Mouse (Mus musculus) liver, embryonic 13.5 days (tissue): ENCODE measurements at regions not wholly inside any gene's neighbourhood (a gene's known extent, or its start where the extent isn't known, plus 50 kb on each side); places are given as distances from the start of the nearest gene placed in this dataset.

ENCODE experiments used
- ATAC-seq: fragments of 200-750 bp; cut with Nextera tagmentation; 2 replicates; pipeline ENCODE4 v1.8.0; 2017; ENCODE audit warnings: low read depth, mild to moderate bottlenecking, moderate number of reproducible peaks, moderate library complexity
- DNase-seq: peaks from one replicate; pipeline ENCODE4 v3.0.0; 2022
- H3K27ac ChIP-seq: fragments of 300-500 bp; sonication (generic); 2 replicates; pipeline ENCODE4 v1.5.1; 2015; ENCODE audit warnings: moderate library complexity, mild to moderate bottlenecking, inconsistent platforms
- H3K27me3 ChIP-seq: fragments of 300-500 bp; sonication (generic); 2 replicates; pipeline ENCODE4 v1.6.1; 2015; ENCODE audit warnings: mild to moderate bottlenecking, inconsistent platforms
- H3K36me3 ChIP-seq: fragments of 300-500 bp; sonication (generic); 2 replicates; pipeline ENCODE4 v1.6.1; 2015; ENCODE audit warnings: mild to moderate bottlenecking, inconsistent platforms
- H3K4me1 ChIP-seq: fragments of 300-500 bp; sonication (generic); replicated peaks from 2 replicates; pipeline ENCODE4 v1.6.1; 2015; ENCODE audit warnings: inconsistent platforms
- H3K4me2 ChIP-seq: fragments of 300-500 bp; sonication (generic); 2 replicates; pipeline ENCODE4 v1.6.1; 2015; ENCODE audit warnings: inconsistent platforms, mild to moderate bottlenecking, moderate library complexity
- H3K4me3 ChIP-seq: fragments of 300-500 bp; sonication (generic); replicated peaks from 2 replicates; pipeline ENCODE4 v1.5.1; 2015; ENCODE audit warnings: mild to moderate bottlenecking, inconsistent platforms
- H3K9ac ChIP-seq: fragments of 300-500 bp; sonication (generic); 2 replicates; pipeline ENCODE4 v1.6.1; 2015; ENCODE audit warnings: mild to moderate bottlenecking, inconsistent platforms
- H3K9me3 ChIP-seq: fragments of 300-500 bp; sonication (generic); replicated peaks from 2 replicates; pipeline ENCODE4 v1.6.1; 2016; ENCODE audit warnings: inconsistent platforms
- WGBS: fragments of 180-500 bp; shearing (Covaris S2); methylation state at CpG from one replicate; pipeline ENCODE4 v1.1.7; 2015; ENCODE audit not compliant: insufficient replicate concordance; 5-methylcytosine and 5-hydroxymethylcytosine counted together

- Histone ChIP-seq H3K27ac (no peak overlapping the region), H3K4me3 (no peak overlapping the region), H3K4me2 (no peak overlapping the region), H3K9me3 (no peaks in the 10 kb centered on the region), H3K36me3 (no peaks in the 10 kb centered on the region), H3K9ac (no peak overlapping the region), H3K4me1 (no peaks in the 10 kb centered on the region), H3K27me3 (no peaks in the 10 kb centered on the region)
- 60% methylated on average over 12 of the region's 12 CpGs for WGBS
- ATAC-seq (no peak), DNase-seq (no peak)
Observed at GRCm38 (mm10) chr6:141149170-141149917, 99.7 kb upstream of the Pde3a start.

GRCm38 (mm10) chr6:141159326-141159725 lies 89.7 kb upstream of the Pde3a start:
- Histone ChIP-seq H3K9ac (no peak overlapping the region), H3K36me3 (no peaks in the 10 kb centered on the region), H3K9me3 (no peaks in the 10 kb centered on the region), H3K4me1 (no peaks in the 10 kb centered on the region), H3K27me3 (no peaks in the 10 kb centered on the region), H3K27ac (no peak overlapping the region), H3K4me3 (no peak overlapping the region), H3K4me2 (no peak overlapping the region)
- 58% methylated on average over 5 of the region's 5 CpGs for WGBS
- no peak for DNase-seq
- ATAC-seq, result no peak

DNA sequence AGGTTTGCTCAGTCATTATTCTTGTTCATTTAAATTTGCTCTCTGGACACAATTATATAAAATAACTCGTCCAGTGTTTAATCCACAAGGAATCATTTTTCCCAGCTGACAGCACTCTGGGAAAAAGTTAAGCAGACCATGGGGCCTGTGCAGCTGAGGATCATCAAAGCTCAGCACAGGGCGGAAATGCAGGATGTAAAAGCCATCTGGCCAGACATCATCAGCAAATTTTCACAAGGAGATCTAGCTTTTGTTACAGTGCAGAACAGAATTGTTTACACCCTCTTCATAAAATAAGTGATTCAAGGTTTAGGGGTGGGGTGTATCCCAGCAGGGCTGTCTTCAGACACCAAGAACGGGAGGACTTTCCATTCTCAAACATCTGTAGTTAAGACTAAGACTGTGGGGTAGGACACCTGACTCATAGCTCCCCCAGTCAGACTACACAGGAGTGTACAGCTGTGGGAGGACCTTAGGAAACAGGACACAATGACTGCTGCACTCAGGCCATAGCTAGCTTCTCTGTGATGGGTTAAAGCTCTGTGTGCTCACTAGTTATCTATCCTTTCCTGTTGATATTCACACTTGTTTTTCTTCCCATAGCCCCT lies 87.3 kb upstream of the Pde3a start:
- ATAC-seq (no peak), DNase-seq (no peak)
- 62% methylated on average over 3 of the region's 3 CpGs for WGBS
- H3K4me3 ChIP-seq, result no peak overlapping the region
- no peaks in the 10 kb centered on the region for H3K36me3 ChIP-seq
- no peaks in the 10 kb centered on the region for H3K27me3 ChIP-seq
- H3K9ac ChIP-seq, result no peak overlapping the region
- H3K4me2 ChIP-seq, result no peak overlapping the region
- no peaks in the 10 kb centered on the region for H3K4me1 ChIP-seq
- no peak overlapping the region for H3K27ac ChIP-seq
- no peaks in the 10 kb centered on the region for H3K9me3 ChIP-seq

DNA sequence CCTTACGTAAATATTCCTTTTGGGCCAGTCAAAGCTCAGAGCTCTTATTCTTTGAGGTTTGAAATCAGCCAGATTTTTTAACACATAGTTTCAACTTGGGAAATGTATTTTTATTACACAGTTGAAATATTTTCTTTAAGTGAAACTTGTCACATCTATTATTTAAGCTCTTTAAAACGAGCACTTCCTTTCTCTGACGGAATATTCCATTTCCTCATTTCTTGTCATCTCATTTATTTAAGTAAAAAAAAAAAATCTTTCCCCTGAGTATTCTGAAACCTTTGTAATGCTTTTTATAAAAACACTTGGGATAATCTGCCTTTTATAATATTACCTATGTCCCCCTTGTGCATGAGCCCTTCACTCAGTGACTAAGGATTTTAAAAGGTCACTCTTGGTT lies 81.8 kb upstream of the Pde3a start:
- DNase-seq (no peak), ATAC-seq (no peak)
- no peaks in the 10 kb centered on the region for H3K9me3 ChIP-seq
- 55% methylated on average over 3 of the region's 3 CpGs for WGBS
- no peaks in the 10 kb centered on the region for H3K27me3 ChIP-seq
- no peak overlapping the region for H3K4me3 ChIP-seq
- no peak overlapping the region for H3K4me2 ChIP-seq
- H3K27ac ChIP-seq, result no peak overlapping the region
- no peaks in the 10 kb centered on the region for H3K36me3 ChIP-seq
- H3K4me1 ChIP-seq, result no peaks in the 10 kb centered on the region
- no peak overlapping the region for H3K9ac ChIP-seq

DNA sequence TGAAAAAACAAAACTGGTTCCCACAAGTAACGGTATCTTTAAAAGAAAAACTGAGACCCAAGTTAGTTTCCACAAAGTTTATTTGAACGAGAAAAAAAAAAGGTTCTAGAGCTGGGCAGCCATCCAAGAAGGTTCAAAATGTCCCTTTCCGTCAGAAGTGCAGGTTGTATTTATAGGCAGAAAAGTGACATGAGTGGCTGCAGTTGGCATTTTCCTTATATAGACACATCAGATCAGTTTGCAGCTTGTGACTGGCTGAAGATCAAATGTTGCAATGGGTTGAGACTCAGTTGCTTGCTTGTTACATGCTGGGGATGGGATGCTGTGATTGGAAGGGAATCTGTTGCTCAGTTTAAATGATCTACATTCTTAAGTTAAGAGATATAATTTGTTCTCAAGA lies 80.7 kb upstream of the Pde3a start:
- Histone ChIP-seq H3K9me3 (no peaks in the 10 kb centered on the region), H3K36me3 (no peaks in the 10 kb centered on the region), H3K9ac (no peak overlapping the region), H3K4me1 (no peaks in the 10 kb centered on the region), H3K4me2 (no peak overlapping the region), H3K27ac (no peak overlapping the region), H3K4me3 (no peak overlapping the region), H3K27me3 (no peaks in the 10 kb centered on the region)
- whole genome bisulfite sequencing, result 56% methylated on average over 3 of the region's 3 CpGs
- DNase-seq (no peak), ATAC-seq (no peak)

DNA sequence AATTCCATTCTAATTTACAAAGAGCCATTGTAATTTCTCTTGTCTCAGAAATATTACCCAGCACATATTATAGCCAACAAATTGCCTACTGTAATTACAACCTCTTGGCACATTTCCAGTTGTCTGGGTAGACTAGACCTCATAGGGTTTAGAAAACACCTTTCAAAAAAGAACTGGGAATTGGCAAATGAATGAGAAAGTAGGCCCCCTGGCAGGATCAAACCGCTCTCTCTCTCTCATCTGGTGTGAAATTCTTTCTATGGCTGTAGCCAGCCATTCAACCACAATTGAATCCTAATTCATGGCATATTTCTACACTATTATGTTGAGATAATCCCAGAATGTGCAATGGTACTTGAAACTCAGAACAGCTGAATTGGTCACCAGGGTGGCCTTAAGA lies 65.3 kb upstream of the Pde3a start:
- no peak overlapping the region for H3K27ac ChIP-seq

DNA sequence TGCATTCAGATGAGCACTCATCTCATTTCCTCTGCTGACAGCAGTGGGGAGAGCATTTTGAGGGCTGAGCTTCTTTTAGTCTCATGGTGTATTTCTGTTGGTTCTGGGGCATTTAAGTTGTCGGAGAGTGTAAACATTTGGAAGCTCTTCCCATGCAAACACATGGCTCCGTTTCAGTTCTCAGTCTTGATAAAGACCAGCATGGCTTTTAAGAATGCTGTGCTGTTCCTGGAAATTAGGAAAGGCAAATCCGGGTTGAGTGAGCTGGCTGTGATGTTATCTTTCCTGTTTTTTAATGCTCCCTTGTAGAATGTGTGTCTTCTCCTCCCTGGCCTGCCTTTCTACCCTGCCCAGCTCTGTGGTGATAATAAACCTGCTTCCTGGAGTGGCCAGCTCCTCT lies 61.0 kb upstream of the Pde3a start:
- no peak for DNase-seq

More for the DNA sequence above, 65.3 kb upstream of the Pde3a start:
- Histone ChIP-seq H3K36me3 (no peaks in the 10 kb centered on the region), H3K4me1 (no peaks in the 10 kb centered on the region), H3K4me2 (no peak overlapping the region), H3K9ac (no peak overlapping the region), H3K9me3 (no peaks in the 10 kb centered on the region), H3K4me3 (no peak overlapping the region), H3K27me3 (no peaks in the 10 kb centered on the region)
- WGBS, result 55% methylated on average over 1 of the region's 1 CpGs
- ATAC-seq, result no peak
- DNase-seq, result no peak

DNA sequence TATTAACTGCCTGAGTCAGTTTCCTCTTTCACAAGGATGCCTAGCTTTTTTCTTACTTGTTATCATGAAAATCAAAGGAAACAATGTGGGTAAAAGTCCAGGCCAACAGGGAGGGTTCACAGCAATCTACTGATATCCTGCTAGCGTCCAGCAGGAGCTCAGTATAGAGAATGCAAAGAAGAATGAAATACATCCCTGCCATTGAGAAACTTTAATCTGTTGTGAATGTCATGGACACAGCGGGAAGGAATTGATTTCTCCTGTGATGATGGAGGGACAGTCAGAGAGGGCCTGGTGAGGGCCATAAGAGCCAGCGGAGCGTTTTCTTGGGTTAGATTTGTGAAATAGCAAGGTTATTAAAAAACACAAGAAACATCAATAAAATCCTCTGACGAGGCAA lies 60.0 kb upstream of the Pde3a start:
- no peaks in the 10 kb centered on the region for H3K36me3 ChIP-seq
- no peak for DNase-seq
- no peak overlapping the region for H3K27ac ChIP-seq
- H3K4me2 ChIP-seq, result no peak overlapping the region
- no peaks in the 10 kb centered on the region for H3K9me3 ChIP-seq
- no peaks in the 10 kb centered on the region for H3K27me3 ChIP-seq
- no peak overlapping the region for H3K4me3 ChIP-seq
- no peak overlapping the region for H3K9ac ChIP-seq
- H3K4me1 ChIP-seq, result no peaks in the 10 kb centered on the region
- no peak for ATAC-seq
- WGBS, result 60% methylated on average over 5 of the region's 5 CpGs

More for the DNA sequence above, 61.0 kb upstream of the Pde3a start:
- Histone ChIP-seq H3K4me2 (no peak overlapping the region), H3K27me3 (no peaks in the 10 kb centered on the region), H3K36me3 (no peaks in the 10 kb centered on the region), H3K27ac (no peak overlapping the region), H3K4me3 (no peak overlapping the region), H3K9ac (no peak overlapping the region), H3K9me3 (no peaks in the 10 kb centered on the region), H3K4me1 (no peaks in the 10 kb centered on the region)
- WGBS, result 20% methylated on average over 3 of the region's 3 CpGs
- ATAC-seq, result no peak

GRCm38 (mm10) chr6:141189701-141190100 lies 59.4 kb upstream of the Pde3a start:
- DNase-seq (no peak), ATAC-seq (no peak)
- Histone ChIP-seq H3K27ac (no peak overlapping the region), H3K4me3 (no peak overlapping the region), H3K36me3 (no peaks in the 10 kb centered on the region), H3K9ac (no peak overlapping the region), H3K9me3 (no peaks in the 10 kb centered on the region), H3K27me3 (no peaks in the 10 kb centered on the region), H3K4me1 (no peaks in the 10 kb centered on the region), H3K4me2 (no peak overlapping the region)
- 67% methylated on average over 3 of the region's 3 CpGs for WGBS

- no peak overlapping the region for H3K27ac ChIP-seq
- no peak overlapping the region for H3K9ac ChIP-seq
- H3K27me3 ChIP-seq, result no peaks in the 10 kb centered on the region
- no peak for DNase-seq
- WGBS, result 75% methylated on average over 5 of the region's 5 CpGs
- no peak overlapping the region for H3K4me3 ChIP-seq
- H3K9me3 ChIP-seq, result no peaks in the 10 kb centered on the region
- H3K4me1 ChIP-seq, result no peaks in the 10 kb centered on the region
- no peaks in the 10 kb centered on the region for H3K36me3 ChIP-seq
- no peak for ATAC-seq
- no peak overlapping the region for H3K4me2 ChIP-seq
Observed at GRCm38 (mm10) chr6:141190383-141190782, 58.7 kb upstream of the Pde3a start.

DNA sequence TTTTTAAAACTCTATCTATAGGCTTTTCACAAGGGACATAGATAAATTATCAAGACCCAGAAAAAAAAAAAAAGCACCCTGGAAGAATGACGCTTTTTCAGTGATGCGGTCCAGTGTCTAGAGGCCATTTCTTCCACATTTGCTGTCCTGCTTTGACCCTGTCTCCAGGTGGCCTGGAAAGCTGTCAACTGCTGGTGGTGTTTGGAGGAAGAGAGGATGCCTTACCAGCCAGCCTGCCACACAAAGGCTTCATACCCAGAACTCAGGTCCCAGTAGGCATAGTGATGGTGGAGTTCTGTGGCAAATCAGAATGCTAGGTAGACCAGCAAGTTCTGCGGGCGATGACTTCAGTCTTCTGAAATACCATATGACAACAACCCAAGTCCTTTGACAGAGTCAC lies 51.6 kb upstream of the Pde3a start:
- Histone ChIP-seq H3K36me3 (no peaks in the 10 kb centered on the region), H3K27ac (no peak overlapping the region), H3K4me1 (no peaks in the 10 kb centered on the region), H3K4me3 (no peak overlapping the region), H3K9me3 (no peaks in the 10 kb centered on the region), H3K4me2 (no peak overlapping the region), H3K27me3 (no peaks in the 10 kb centered on the region), H3K9ac (no peak overlapping the region)
- 79% methylated on average over 4 of the region's 4 CpGs for WGBS
- DNase-seq (no peak), ATAC-seq (no peak)
